Mouse (Mus musculus) cerebellum, postnatal 4 days (tissue): Measurements from ENCODE around the gene Ptprd.
A peak's percentile ranks its signal among the peaks of the same experiment; 100 is the strongest.

Experiments used
- DNase-seq, 2 experiments: peaks; one replicate each; pipeline ENCODE4 v3.0.0; 2022; ENCODE audit warnings: low spot score in 2 of 2, mixed read lengths in 1 of 2

Ptprd gene

GRCm38 (mm10) chr4:76621740-76622139 lies 1590.0 kb downstream of the Ptprd start:
- DNase-seq = no peak

- DNase-seq = no peak
These were observed 1595.1 kb downstream of the Ptprd start for GRCm38 (mm10) chr4:76616614-76617013.

GRCm38 (mm10) chr4:76608246-76608645 lies 1603.5 kb downstream of the Ptprd start:
- DNase-seq = no peak

- no peak for DNase-seq
These were observed 1605.0 kb downstream of the Ptprd start for GRCm38 (mm10) chr4:76606808-76607207.

GRCm38 (mm10) chr4:76590722-76591121 lies 1621.0 kb downstream of the Ptprd start:
- no peak for DNase-seq

- no peak for DNase-seq
These were observed 1628.7 kb downstream of the Ptprd start for GRCm38 (mm10) chr4:76583025-76583424.

- no peak for DNase-seq
These were observed 1645.8 kb downstream of the Ptprd start for GRCm38 (mm10) chr4:76566006-76566405.

- DNase-seq = no peak
These were observed 1670.0 kb downstream of the Ptprd start for GRCm38 (mm10) chr4:76541769-76542168.

- DNase-seq = no peak
These were observed 1678.8 kb downstream of the Ptprd start for GRCm38 (mm10) chr4:76532926-76533325.

GRCm38 (mm10) chr4:76525281-76525680 lies 1686.5 kb downstream of the Ptprd start:
- DNase-seq = no peak

- no peak for DNase-seq
These were observed 1708.5 kb downstream of the Ptprd start for GRCm38 (mm10) chr4:76503279-76503601.

GRCm38 (mm10) chr4:76502575-76503278 lies 1709.0 kb downstream of the Ptprd start:
- DNase-seq = no peak

GRCm38 (mm10) chr4:76485848-76486247 lies 1725.9 kb downstream of the Ptprd start:
- no peak for DNase-seq

GRCm38 (mm10) chr4:76468366-76469100 lies 1743.2 kb downstream of the Ptprd start:
- no peak for DNase-seq

GRCm38 (mm10) chr4:76464682-76465081 lies 1747.1 kb downstream of the Ptprd start:
- DNase-seq = no peak

- no peak for DNase-seq
These were observed 1750.4 kb downstream of the Ptprd start for GRCm38 (mm10) chr4:76461336-76461735.

- no peak for DNase-seq
These were observed 1751.2 kb downstream of the Ptprd start for GRCm38 (mm10) chr4:76460556-76460955.

GRCm38 (mm10) chr4:76459621-76460020 lies 1752.1 kb downstream of the Ptprd start:
- no peak for DNase-seq

- no peak for DNase-seq
These were observed 1759.5 kb downstream of the Ptprd start for GRCm38 (mm10) chr4:76452286-76452685.

GRCm38 (mm10) chr4:76451019-76451552 lies 1760.7 kb downstream of the Ptprd start:
- no peak for DNase-seq

GRCm38 (mm10) chr4:76450351-76451018 lies 1761.3 kb downstream of the Ptprd start:
- DNase-seq = peak; percentile 31 to 69
